Mouse (Mus musculus) small intestine, adult 2 months (tissue): ENCODE measurements around the gene Tarsl2. TPM values are rescaled to one million over a fixed set of nuclear protein-coding genes. Genes with fewer than 3 reads are reported as not detected.

Source experiments
- H3K27ac ChIP-seq: fragments of 200-500 bp; 2 replicates; pipeline ENCODE4 v1.5.1; 2012; ENCODE audit warnings: low read depth, low read length, control low read depth, inconsistent platforms; ENCODE audit not compliant: insufficient read depth
- H3K27me3 ChIP-seq: fragments of 200-500 bp; 2 replicates; pipeline ENCODE4 v1.6.1; 2012; ENCODE audit warnings: mild to moderate bottlenecking, moderate library complexity, low read length, inconsistent platforms; ENCODE audit not compliant: control insufficient read depth, insufficient read depth
- H3K36me3 ChIP-seq: fragments of 200-500 bp; 2 replicates; pipeline ENCODE4 v1.6.1; 2012; ENCODE audit warnings: mild to moderate bottlenecking, low read length, control low read depth, inconsistent platforms; ENCODE audit not compliant: control insufficient read depth, insufficient read depth
- H3K4me1 ChIP-seq: fragments of 200-500 bp; 2 replicates; pipeline ENCODE4 v1.6.1; 2012; ENCODE audit warnings: low read length, inconsistent platforms, mixed read lengths; ENCODE audit not compliant: control insufficient read depth, insufficient read depth, insufficient read length
- H3K4me3 ChIP-seq: fragments of 200-500 bp; 2 replicates; pipeline ENCODE4 v1.5.1; 2012; ENCODE audit warnings: low read depth, mild to moderate bottlenecking, control low read depth, inconsistent platforms, low read length, moderate library complexity
- CTCF ChIP-seq: fragments of 200-500 bp; IDR thresholded peaks from 2 replicates; pipeline ENCODE4 v1.5.1; 2012; ENCODE audit warnings: low read depth, mild to moderate bottlenecking, control low read depth, inconsistent platforms, low read length, moderate library complexity, mixed read lengths; ENCODE audit not compliant: insufficient replicate concordance, insufficient read length; ENCODE audit errors: extremely low read depth
- POLR2A ChIP-seq: fragments of 200-500 bp; IDR thresholded peaks from 2 replicates; pipeline ENCODE4 v1.6.1; 2012; ENCODE audit warnings: low read depth, mild to moderate bottlenecking, control low read depth, inconsistent platforms, low read length, moderate library complexity
- WGBS: fragments of 180-500 bp; shearing (Covaris S2); methylation state at CpG from one replicate; pipeline ENCODE4 v1.1.7; 2018; 5-methylcytosine and 5-hydroxymethylcytosine counted together
- polyA plus RNA-seq: library from polyadenylated mRNA; depleted of rRNA; stranded (reverse); fragments of >200 nt; gene quantifications from 2 replicates; pipeline ENCODE4 v1.2.3, GENCODE M21; 2012; rRNA removed

Gene Tarsl2
- polyA plus RNA-seq, 1 experiment, result 2.7 TPM

GRCm38 (mm10) chr7:65737286-65738040 lies 92.8 kb downstream of the Tarsl2 start:
- Histone ChIP-seq H3K36me3 (no peaks in the 10 kb centered on the region), H3K27ac (no peak overlapping the region)

More at GRCm38 (mm10) chr7:65737286-65738040, 92.8 kb downstream of the Tarsl2 start:
- Histone ChIP-seq H3K27me3 (no peaks in the 10 kb centered on the region), H3K4me1 (no peaks in the 10 kb centered on the region), H3K4me3 (no peak overlapping the region)
- TF ChIP-seq POLR2A (no peak), CTCF (no peak)
- 47% methylated on average over 12 of the region's 12 CpGs for WGBS

Other genes starting within 250 kb of the Tarsl2 start
- gene Tjp1, start 117.1 kb upstream of the Tarsl2 start, polyA plus RNA-seq, result 4.6 and 13.2 TPM in 2 replicates
- 43.8 and 68.1 TPM in 2 replicates for gene Tm2d3, start 46.3 kb downstream of the Tarsl2 start, polyA plus RNA-seq
- 11.6 TPM in 2 replicates for gene Pcsk6, start 216.8 kb downstream of the Tarsl2 start, polyA plus RNA-seq